Mouse (Mus musculus) MEL (cell line): Measurements from ENCODE around the gene Zfp973. TPM values are rescaled to one million over a fixed set of nuclear protein-coding genes. Genes with fewer than 3 reads are reported as not detected.
"Not testable (repeated sequence)": the region's sequence is repeated elsewhere in the genome, so short reads cannot be mapped to it uniquely, and the experiment has no call there.

ENCODE experiments used
- DNase-seq: peaks from one replicate; pipeline ENCODE4 v3.0.0; 2011; ENCODE audit warnings: low read depth, low spot score
- H3K27ac ChIP-seq: 2 replicates; pipeline ENCODE4 v1.5.1; 2012; ENCODE audit warnings: low read depth, mild to moderate bottlenecking, control low read depth, low read length, moderate library complexity; ENCODE audit not compliant: control insufficient read depth
- H3K27me3 ChIP-seq, 2 experiments: fragments of 150-350 bp in 1 of 2; sonication (generic) in 1 of 2; 2 replicates each; pipeline ENCODE4 v1.6.1; 2012; ENCODE audit warnings: low read length in 2 of 2, mild to moderate bottlenecking in 2 of 2, improper control_type of control experiment in 1 of 2, moderate library complexity in 1 of 2; ENCODE audit not compliant: insufficient read depth in 2 of 2, control insufficient read depth in 1 of 2
- H3K36me3 ChIP-seq, 2 experiments: 2 replicates each; pipeline ENCODE4 v1.6.1; 2012 to 2014; ENCODE audit warnings: low read length in 2 of 2, improper control_type of control experiment in 1 of 2, inconsistent platforms in 1 of 2, mild to moderate bottlenecking in 1 of 2; ENCODE audit not compliant: insufficient read depth in 2 of 2, control insufficient read depth in 1 of 2
- H3K4me1 ChIP-seq, 2 experiments: fragments of 150-350 bp in 1 of 2; sonication (generic) in 1 of 2; 2 replicates each; pipeline ENCODE4 v1.6.1; 2012; ENCODE audit warnings: low read length in 2 of 2, improper control_type of control experiment in 1 of 2, mild to moderate bottlenecking in 1 of 2; ENCODE audit not compliant: insufficient read depth in 2 of 2, control insufficient read depth in 1 of 2
- H3K4me3 ChIP-seq, 2 experiments: fragments of 150-350 bp in 1 of 2; sonication (generic) in 1 of 2; 2 replicates each; pipeline ENCODE4 v1.5.1; 2012; ENCODE audit warnings: low read depth in 2 of 2, low read length in 2 of 2, mild to moderate bottlenecking in 2 of 2, moderate library complexity in 2 of 2, control low read depth in 1 of 2, improper control_type of control experiment in 1 of 2; ENCODE audit not compliant: control insufficient read depth in 1 of 2, insufficient read depth in 1 of 2
- H3K79me2 ChIP-seq: 2 replicates; pipeline ENCODE4 v1.6.1; 2012; ENCODE audit warnings: mild to moderate bottlenecking, low read length, moderate library complexity; ENCODE audit not compliant: control insufficient read depth, poor library complexity, insufficient read depth
- H3K9ac ChIP-seq: 2 replicates; pipeline ENCODE4 v1.6.1; 2012; ENCODE audit warnings: low read depth, mild to moderate bottlenecking, control low read depth, low read length, moderate library complexity; ENCODE audit not compliant: control insufficient read depth, poor library complexity, severe bottlenecking
- H3K9me3 ChIP-seq: fragments of 150-350 bp; sonication (generic); replicated peaks from 2 replicates; pipeline ENCODE4 v1.6.1; 2012; ENCODE audit warnings: mild to moderate bottlenecking, low read length, improper control_type of control experiment, moderate library complexity; ENCODE audit not compliant: insufficient read depth
- polyA plus RNA-seq, 2 experiments: library from polyadenylated mRNA; stranded (reverse) in 1 of 2; unstranded in 1 of 2; fragments of >175 nt in 1 of 2; fragments of >200 nt in 1 of 2; gene quantifications; 2 replicates each; pipeline versions ENCODE4 v1.2.1 to v1.2.4; 2012; ENCODE audit warnings: low replicate concordance in 2 of 2, low read depth in 1 of 2; ENCODE audit not compliant: insufficient read length in 2 of 2, insufficient read depth in 1 of 2, missing spikeins in 1 of 2
- total RNA-seq: library from RNA; depleted of rRNA; stranded (reverse); fragments of 300-350 nt; gene quantifications from 2 replicates; pipeline ENCODE4 v1.2.3, GENCODE M21; 2012; rRNA removed

The Zfp973 gene
- total RNA-seq (9.1 and 15.6 TPM in 2 replicates), polyA plus RNA-seq (1,000 to 10,000 TPM in 1 of 2 experiments, 1 to 10 TPM in 1; 9.1 to 1,298 TPM)

DNA sequence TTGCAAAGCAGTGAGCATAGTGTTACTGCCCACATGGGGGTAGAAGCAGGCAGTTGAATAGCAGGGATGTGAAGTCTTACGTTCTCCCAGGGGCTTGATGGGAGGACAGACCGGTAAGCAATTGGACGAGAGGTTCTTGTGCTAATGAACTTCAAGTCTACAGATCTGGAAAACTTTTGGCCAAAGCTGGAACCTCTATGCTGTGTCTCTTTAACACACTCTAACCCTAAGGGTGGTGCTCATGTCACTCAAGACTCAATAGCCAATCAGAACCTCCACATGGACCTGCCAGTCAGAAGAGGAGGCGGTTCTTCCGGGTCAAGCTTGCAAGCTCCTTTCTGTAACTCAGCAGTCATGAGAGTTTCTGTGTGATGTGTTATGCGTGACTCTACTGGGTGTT, at the start of gene Zfp973:
TSS of gene Zfp973 (plus strand) at position 301 of the 400 bp plus-strand sequence.
- H3K4me3 ChIP-seq, H3K36me3 ChIP-seq, H3K79me2 ChIP-seq, H3K27ac ChIP-seq, H3K27me3 ChIP-seq, H3K4me1 ChIP-seq, H3K9ac ChIP-seq, H3K9me3 ChIP-seq, DNase-seq: not testable (repeated sequence)

DNA sequence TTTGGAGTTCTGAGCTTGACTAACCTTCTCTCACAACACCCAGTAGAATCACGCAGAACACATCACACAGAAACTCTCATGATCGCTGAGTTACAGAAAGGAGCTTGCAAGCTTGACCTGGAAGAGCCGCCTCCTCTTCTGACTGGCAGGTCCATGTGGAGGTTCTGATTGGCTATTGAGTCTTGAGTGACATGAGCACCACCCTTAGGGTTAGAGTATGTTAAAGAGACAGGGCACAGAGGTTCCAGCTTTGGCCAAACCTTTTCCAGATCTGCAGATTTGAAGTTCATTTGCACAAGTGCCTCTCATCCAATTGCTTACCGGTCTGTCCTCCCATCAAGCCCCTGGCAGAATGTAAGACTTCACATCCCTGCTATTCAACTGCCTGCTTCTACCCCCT, 34.1 kb upstream of the Zfp973 start, which contains the start of gene Gm14308:
TSS of gene Gm14308 (minus strand) at position 101 of the 400 bp plus-strand sequence.
- H3K27me3 ChIP-seq, H3K79me2 ChIP-seq, DNase-seq, H3K4me3 ChIP-seq, H3K4me1 ChIP-seq, H3K36me3 ChIP-seq, H3K9me3 ChIP-seq, H3K27ac ChIP-seq, H3K9ac ChIP-seq: not testable (repeated sequence)

GRCm38 (mm10) chr2:176708051-176708450, 37.7 kb downstream of the Zfp973 start, which contains the start of gene Gm14305:
Gm14305 (plus strand) TSS chr2:176708328.
- H3K4me3 ChIP-seq, H3K27ac ChIP-seq, H3K9ac ChIP-seq, H3K9me3 ChIP-seq, H3K4me1 ChIP-seq, H3K36me3 ChIP-seq, H3K79me2 ChIP-seq, DNase-seq, H3K27me3 ChIP-seq: not testable (repeated sequence)

Other genes starting within 250 kb of the Zfp973 start
- not detected in 2 replicates for gene Gm14435, start 246.9 kb upstream of the Zfp973 start, total RNA-seq
- gene Gm14435, start 246.9 kb upstream of the Zfp973 start, polyA plus RNA-seq = 1 to 10 TPM in 1 of 2 experiments, not detected in 1; 4.2 TPM
- 1.4 TPM in 1 of 2 replicates, not detected in the other for gene Gm14434, start 183.7 kb upstream of the Zfp973 start, total RNA-seq
- 1 to 10 TPM in 1 of 2 experiments, not detected in 1; 2.8 TPM for gene Gm14434, start 183.7 kb upstream of the Zfp973 start, polyA plus RNA-seq
- not detected in 2 replicates for gene Zfp967, start 149.5 kb upstream of the Zfp973 start, total RNA-seq
- 100 to 1,000 TPM in 1 of 2 experiments, not detected in 1; 400 TPM for gene Zfp967, start 149.5 kb upstream of the Zfp973 start, polyA plus RNA-seq
- gene Gm14308, start 34.2 kb upstream of the Zfp973 start, total RNA-seq = 9.0 TPM in 2 replicates
- 10 to 100 TPM in 1 of 2 experiments, not detected in 1; 11.0 TPM for gene Gm14308, start 34.2 kb upstream of the Zfp973 start, polyA plus RNA-seq
- gene Gm14305, start 37.8 kb downstream of the Zfp973 start, total RNA-seq = 1.1 and 1.4 TPM in 2 replicates
- gene Gm14305, start 37.8 kb downstream of the Zfp973 start, polyA plus RNA-seq = 100 to 1,000 TPM in 1 of 2 experiments, 1 to 10 TPM in 1; 3.9 to 593 TPM
- gene Gm14295, start 128.1 kb downstream of the Zfp973 start, total RNA-seq = 0.31 and 0.78 TPM in 2 replicates
- not detected for gene Gm14295, start 128.1 kb downstream of the Zfp973 start, polyA plus RNA-seq
- not detected in 2 replicates for gene Gm14408, start 160.6 kb downstream of the Zfp973 start, total RNA-seq
- not detected for gene Gm14408, start 160.6 kb downstream of the Zfp973 start, polyA plus RNA-seq